Comparison of ENCODE assay signal across 1 mouse cellular context in genomic region chr11:48872695-48873300, GRCm38 (mm10).
TF ChIP-seq lines count a peak whose summit lies in the region.

No protein-coding gene starts in this region.

TF ChIP-seq in CH12.LX, 34 proteins besides CTCF, POLR2A, EP300 and RAD21:
- TF ChIP-seq TBP (conservative IDR thresholded peaks at IDR 0.05; ENCODE audit: low read depth, low read length) (peak; percentile 88), ZMIZ1 (IDR thresholded peaks at IDR 0.05; ENCODE audit: low read depth, low read length) (no peak)
